Mouse (Mus musculus): ENCODE data around the gene Uqcc1. TPM values are rescaled to one million over a fixed set of nuclear protein-coding genes. Genes with fewer than 3 reads are reported as not detected.

Uqcc1 gene
- polyA plus RNA-seq, 1 experiment, result 9.6 TPM

DNA sequence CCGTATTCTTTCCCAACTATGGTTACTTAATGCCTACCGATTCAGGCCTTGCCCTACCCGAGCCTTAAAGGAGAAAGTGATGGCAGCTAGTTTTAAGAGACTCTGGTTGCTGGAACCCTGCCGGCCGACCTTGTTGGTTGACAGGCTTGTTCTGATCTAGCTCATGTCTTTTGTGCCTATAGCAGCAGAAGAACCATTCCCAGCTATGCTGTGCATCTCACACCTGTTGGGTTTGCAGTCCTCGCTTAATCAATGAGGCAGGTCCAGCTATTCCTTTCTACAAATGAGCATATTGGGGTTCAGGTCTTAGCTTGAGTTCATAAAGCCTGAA, 124.2 kb downstream of the Uqcc1 start:
- WGBS, result 45% methylated on average over 6 of the region's 6 CpGs

DNA sequence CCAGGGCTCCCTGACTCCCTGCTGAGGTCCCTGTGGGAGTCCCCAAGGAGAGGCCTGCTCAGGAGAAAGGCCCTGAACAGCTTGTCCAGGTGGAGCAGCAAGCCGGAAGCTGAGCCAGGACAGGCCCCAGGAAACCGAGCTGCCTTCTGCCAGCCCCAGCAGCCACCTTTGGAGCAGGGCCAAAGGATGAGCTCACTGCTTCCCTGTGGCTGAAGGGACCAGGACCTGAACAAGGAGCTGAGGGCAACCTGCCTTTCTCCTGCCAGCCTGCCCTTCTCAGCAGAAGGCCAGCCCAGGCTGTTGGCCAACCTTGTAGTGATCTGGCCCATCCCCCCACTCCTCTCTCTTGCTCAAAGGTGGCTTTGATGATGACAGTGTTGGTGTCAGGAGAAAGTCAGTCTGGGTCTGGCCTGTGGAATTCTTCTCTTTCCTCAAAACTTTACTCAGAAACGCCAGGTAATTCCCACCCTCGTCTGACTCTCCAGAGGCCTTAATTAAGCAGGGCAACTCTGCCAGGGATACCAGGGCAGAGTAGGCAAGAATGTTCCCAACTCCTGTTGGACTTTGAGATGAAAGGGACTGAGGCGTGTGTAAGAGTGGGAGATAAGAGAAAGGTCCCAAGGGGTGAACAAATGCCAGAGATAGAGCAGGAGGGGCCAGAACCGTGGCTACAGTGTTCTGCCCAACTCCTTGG, 124.7 kb downstream of the Uqcc1 start:
- 19% methylated on average over 6 of the region's 6 CpGs for whole genome bisulfite sequencing
- Histone ChIP-seq H3K4me1 (ENCODE audit: control insufficient read depth, insufficient read depth, insufficient read length, low read length) (peaks cover 44% of the 10 kb centered on the region), H3K4me3 (ENCODE audit: low read depth, low read length) (no peak overlapping the region), H3K27me3 (ENCODE audit: control insufficient read depth, insufficient read depth, low read length) (no peaks in the 10 kb centered on the region), H3K27ac (ENCODE audit: insufficient read depth, low read depth, low read length) (peak overlapping the region; percentile 99), H3K36me3 (ENCODE audit: control insufficient read depth, insufficient read depth, low read length) (no peaks in the 10 kb centered on the region)
- TF ChIP-seq CTCF (IDR thresholded peaks at IDR 0.05; ENCODE audit: extremely low read depth, insufficient read length, insufficient replicate concordance, low read depth, low read length), result no peak
- no peak for TF ChIP-seq POLR2A (IDR thresholded peaks at IDR 0.05; ENCODE audit: low read depth, low read length)

More for the DNA sequence above, 124.2 kb downstream of the Uqcc1 start:
- H3K27me3 ChIP-seq (ENCODE audit: control insufficient read depth, insufficient read depth, low read length), result no peaks in the 10 kb centered on the region
- TF ChIP-seq POLR2A (IDR thresholded peaks at IDR 0.05; ENCODE audit: low read depth, low read length), result no peak
- no peak for TF ChIP-seq CTCF (IDR thresholded peaks at IDR 0.05; ENCODE audit: extremely low read depth, insufficient read length, insufficient replicate concordance, low read depth, low read length)
- H3K36me3 ChIP-seq (ENCODE audit: control insufficient read depth, insufficient read depth, low read length), result no peaks in the 10 kb centered on the region
- H3K4me1 ChIP-seq (ENCODE audit: control insufficient read depth, insufficient read depth, insufficient read length, low read length), result peaks cover 44% of the 10 kb centered on the region
- peak overlapping the region; percentile 99 for H3K27ac ChIP-seq (ENCODE audit: insufficient read depth, low read depth, low read length)
- no peak overlapping the region for H3K4me3 ChIP-seq (ENCODE audit: low read depth, low read length)

DNA sequence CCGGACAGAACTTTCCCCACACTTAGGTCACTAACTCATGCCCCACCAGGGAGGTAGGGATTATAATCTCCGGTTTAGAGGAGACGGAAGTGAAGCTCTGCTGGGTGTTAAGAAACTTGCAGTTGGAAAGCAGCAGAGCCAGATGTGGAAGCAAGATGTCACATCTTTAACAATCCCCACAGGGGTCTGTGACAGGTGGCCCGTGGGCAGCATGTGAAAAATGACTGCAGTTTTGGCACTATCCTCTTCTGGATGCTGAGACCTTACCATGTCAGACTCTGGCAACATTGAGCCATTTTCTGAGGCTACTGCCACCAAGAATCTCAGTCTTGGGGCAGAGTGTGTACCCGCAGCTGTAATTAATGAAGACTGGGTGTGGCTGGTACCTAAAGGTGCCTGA, 126.1 kb downstream of the Uqcc1 start:
- WGBS, result 54% methylated on average over 5 of the region's 5 CpGs
- Histone ChIP-seq H3K27me3 (ENCODE audit: control insufficient read depth, insufficient read depth, low read length) (no peaks in the 10 kb centered on the region), H3K4me3 (ENCODE audit: low read depth, low read length) (no peak overlapping the region), H3K4me1 (ENCODE audit: control insufficient read depth, insufficient read depth, insufficient read length, low read length) (peaks cover 38% of the 10 kb centered on the region), H3K27ac (ENCODE audit: insufficient read depth, low read depth, low read length) (peak overlapping the region; percentile 99), H3K36me3 (ENCODE audit: control insufficient read depth, insufficient read depth, low read length) (no peaks in the 10 kb centered on the region)
- no peak for TF ChIP-seq CTCF (IDR thresholded peaks at IDR 0.05; ENCODE audit: extremely low read depth, insufficient read length, insufficient replicate concordance, low read depth, low read length)
- no peak for TF ChIP-seq POLR2A (IDR thresholded peaks at IDR 0.05; ENCODE audit: low read depth, low read length)

DNA sequence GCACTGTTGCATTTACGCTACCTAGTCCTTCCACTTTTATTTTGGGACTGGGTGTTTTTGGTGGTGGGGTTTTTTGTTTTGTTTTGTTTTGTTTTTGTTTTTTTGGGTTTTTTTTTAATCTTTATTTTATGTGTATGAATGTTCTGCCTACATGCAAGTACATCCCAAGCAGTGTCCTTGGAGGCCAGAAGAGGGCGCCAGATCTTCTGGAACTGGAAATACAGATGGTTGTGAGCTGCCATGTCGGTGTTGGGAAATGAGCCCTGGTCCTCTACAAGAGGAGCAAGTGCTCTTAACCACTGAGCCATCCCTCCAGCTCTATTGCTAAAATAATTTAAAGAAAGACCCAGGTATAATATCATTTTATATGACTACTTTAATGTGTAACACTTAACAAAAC, 127.3 kb downstream of the Uqcc1 start:
- no peaks in the 10 kb centered on the region for H3K36me3 ChIP-seq (ENCODE audit: control insufficient read depth, insufficient read depth, low read length)
- H3K27ac ChIP-seq (ENCODE audit: insufficient read depth, low read depth, low read length), result no peak overlapping the region
- no peak overlapping the region for H3K4me3 ChIP-seq (ENCODE audit: low read depth, low read length)
- WGBS, result 66% methylated on average over 3 of the region's 3 CpGs
- H3K27me3 ChIP-seq (ENCODE audit: control insufficient read depth, insufficient read depth, low read length), result no peaks in the 10 kb centered on the region
- TF ChIP-seq POLR2A (IDR thresholded peaks at IDR 0.05; ENCODE audit: low read depth, low read length) (no peak), CTCF (IDR thresholded peaks at IDR 0.05; ENCODE audit: extremely low read depth, insufficient read length, insufficient replicate concordance, low read depth, low read length) (peak; percentile 50; the same call in 1 of the 2 replicates)
- H3K4me1 ChIP-seq (ENCODE audit: control insufficient read depth, insufficient read depth, insufficient read length, low read length), result peaks cover 38% of the 10 kb centered on the region

DNA sequence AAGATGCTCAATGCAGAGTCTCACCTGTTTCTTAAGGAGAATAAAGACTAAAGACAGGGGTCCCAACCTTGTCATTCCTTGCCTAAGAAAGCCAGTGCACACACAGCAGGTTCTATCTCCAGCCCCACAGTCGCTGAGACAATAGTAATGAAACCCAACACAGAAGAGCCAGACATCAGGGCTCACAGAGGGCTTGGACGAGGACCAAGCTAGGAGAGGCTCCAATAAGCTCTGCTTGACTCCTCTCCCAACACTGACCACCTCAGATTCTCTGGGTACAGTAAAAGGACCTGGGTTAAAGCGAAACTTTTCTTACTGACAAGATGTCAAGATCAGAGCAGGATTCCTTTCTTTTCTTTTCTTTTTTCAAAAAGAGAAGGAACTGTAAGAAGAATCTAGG, 131.5 kb downstream of the Uqcc1 start:
- 52% methylated on average over 3 of the region's 3 CpGs for WGBS
- H3K4me3 ChIP-seq (ENCODE audit: low read depth, low read length), result no peak overlapping the region
- H3K27me3 ChIP-seq (ENCODE audit: control insufficient read depth, insufficient read depth, low read length), result no peaks in the 10 kb centered on the region
- H3K27ac ChIP-seq (ENCODE audit: insufficient read depth, low read depth, low read length), result no peak overlapping the region
- peaks cover 1% of the 10 kb centered on the region; the same call in 1 of the 2 replicates for H3K4me1 ChIP-seq (ENCODE audit: control insufficient read depth, insufficient read depth, insufficient read length, low read length)
- no peaks in the 10 kb centered on the region for H3K36me3 ChIP-seq (ENCODE audit: control insufficient read depth, insufficient read depth, low read length)
- TF ChIP-seq CTCF (IDR thresholded peaks at IDR 0.05; ENCODE audit: extremely low read depth, insufficient read length, insufficient replicate concordance, low read depth, low read length) (no peak), POLR2A (IDR thresholded peaks at IDR 0.05; ENCODE audit: low read depth, low read length) (no peak)

Other genes with a start within 250 kb of the Uqcc1 start
- 66.5 and 133 TPM in 2 replicates for gene Trpc4ap, start 237.9 kb downstream of the Uqcc1 start, polyA plus RNA-seq (2012; rRNA removed)
- 60.3 and 96.4 TPM in 2 replicates for gene Edem2, start 200.8 kb downstream of the Uqcc1 start, polyA plus RNA-seq (2012; rRNA removed)
- gene Gm17581, start 194.4 kb downstream of the Uqcc1 start, polyA plus RNA-seq (2012; rRNA removed), result not detected in 2 replicates
- 4.8 and 6.8 TPM in 2 replicates for gene Procr, start 179.2 kb downstream of the Uqcc1 start, polyA plus RNA-seq (2012; rRNA removed)
- gene Mmp24, start 155.0 kb downstream of the Uqcc1 start, polyA plus RNA-seq (2012; rRNA removed), result 0.22 and 2.4 TPM in 2 replicates
- gene BC029722, start 110.9 kb downstream of the Uqcc1 start, polyA plus RNA-seq (2012; rRNA removed), result 23.6 and 38.3 TPM in 2 replicates
- 231 and 467 TPM in 2 replicates for gene Eif6, start 103.4 kb downstream of the Uqcc1 start, polyA plus RNA-seq (2012; rRNA removed)
- 0.34 and 0.89 TPM in 2 replicates for gene Fam83c, start 95.5 kb downstream of the Uqcc1 start, polyA plus RNA-seq (2012; rRNA removed)
- not detected in 2 replicates for gene Gm15557, start 10.4 kb upstream of the Uqcc1 start, polyA plus RNA-seq (2012; rRNA removed)
- gene Gdf5, start 15.1 kb upstream of the Uqcc1 start, polyA plus RNA-seq (2012; rRNA removed), result not detected in 2 replicates
- gene Cep250, start 26.1 kb upstream of the Uqcc1 start, polyA plus RNA-seq (2012; rRNA removed), result 4.1 and 8.7 TPM in 2 replicates
- 0.38 and 0.87 TPM in 2 replicates for gene 6430550D23Rik, start 77.7 kb upstream of the Uqcc1 start, polyA plus RNA-seq (2012; rRNA removed)
- gene Ergic3, start 77.7 kb upstream of the Uqcc1 start, polyA plus RNA-seq (2012; rRNA removed), result 221 and 444 TPM in 2 replicates
- 0.14 and 11.5 TPM in 2 replicates for gene Fer1l4, start 122.6 kb upstream of the Uqcc1 start, polyA plus RNA-seq (2012; rRNA removed)
- 0.30 and 0.49 TPM in 2 replicates for gene Spag4, start 134.9 kb upstream of the Uqcc1 start, polyA plus RNA-seq (2012; rRNA removed)
- gene Cpne1, start 181.7 kb upstream of the Uqcc1 start, polyA plus RNA-seq (2012; rRNA removed), result 18.6 and 51.2 TPM in 2 replicates
- gene Rbm12, start 181.7 kb upstream of the Uqcc1 start, polyA plus RNA-seq (2012; rRNA removed), result 3.6 and 10.6 TPM in 2 replicates
- 0.42 and 0.74 TPM in 2 replicates for gene Gm28036, start 196.8 kb upstream of the Uqcc1 start, polyA plus RNA-seq (2012; rRNA removed)
- 162 and 200 TPM in 2 replicates for gene Romo1, start 213.7 kb upstream of the Uqcc1 start, polyA plus RNA-seq (2012; rRNA removed)
- gene Nfs1, start 213.9 kb upstream of the Uqcc1 start, polyA plus RNA-seq (2012; rRNA removed), result 32.2 and 40.3 TPM in 2 replicates
- 35.4 and 49.5 TPM in 2 replicates for gene Rbm39, start 249.9 kb upstream of the Uqcc1 start, polyA plus RNA-seq (2012; rRNA removed)

Measured in small intestine, adult 2 months (tissue).